Mouse (Mus musculus): ENCODE results near the gene Rnpepl1.

Gene Rnpepl1

DNA sequence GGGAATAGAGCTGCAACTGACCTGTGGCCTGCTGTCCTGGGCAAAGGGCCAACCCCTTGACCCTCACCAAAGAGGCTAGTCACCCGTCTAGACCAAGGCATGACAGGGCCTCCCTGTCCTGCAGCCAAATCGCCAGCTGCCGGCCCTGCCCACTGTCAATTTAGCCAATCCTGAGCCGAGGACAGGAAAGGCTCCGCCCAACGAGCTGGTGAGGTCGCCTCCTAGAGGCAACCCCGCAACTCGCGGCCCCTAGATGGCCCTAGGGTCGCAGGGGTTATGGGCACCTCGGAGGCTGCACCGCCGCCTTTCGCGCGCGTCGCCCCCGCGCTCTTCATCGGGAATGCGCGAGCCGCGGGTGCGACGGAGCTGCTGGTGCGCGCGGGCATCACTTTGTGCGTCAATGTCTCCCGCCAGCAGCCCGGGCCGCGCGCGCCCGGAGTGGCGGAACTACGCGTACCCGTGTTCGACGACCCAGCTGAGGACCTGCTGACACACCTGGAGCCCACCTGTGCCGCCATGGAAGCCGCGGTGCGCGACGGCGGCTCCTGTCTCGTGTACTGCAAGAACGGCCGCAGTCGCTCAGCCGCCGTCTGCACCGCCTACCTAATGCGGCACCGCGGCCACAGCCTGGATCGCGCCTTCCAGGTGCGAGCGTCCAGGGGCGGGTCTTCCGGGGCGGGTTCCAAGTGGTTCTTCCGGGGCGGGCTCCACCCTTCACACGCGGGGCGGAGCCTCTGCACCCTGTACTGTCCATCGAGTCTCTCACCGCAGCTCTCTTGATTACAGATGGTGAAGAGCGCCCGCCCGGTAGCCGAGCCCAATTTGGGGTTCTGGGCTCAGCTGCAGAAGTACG is 3.6 kb upstream of the Rnpepl1 start, which contains the start of gene Dusp28:
Gene Dusp28 (plus strand): TSS at position 203 of the 853 bp plus-strand sequence.
- peak; percentile 83 for DNase-seq (ENCODE audit: low read depth, low spot score)

DNA sequence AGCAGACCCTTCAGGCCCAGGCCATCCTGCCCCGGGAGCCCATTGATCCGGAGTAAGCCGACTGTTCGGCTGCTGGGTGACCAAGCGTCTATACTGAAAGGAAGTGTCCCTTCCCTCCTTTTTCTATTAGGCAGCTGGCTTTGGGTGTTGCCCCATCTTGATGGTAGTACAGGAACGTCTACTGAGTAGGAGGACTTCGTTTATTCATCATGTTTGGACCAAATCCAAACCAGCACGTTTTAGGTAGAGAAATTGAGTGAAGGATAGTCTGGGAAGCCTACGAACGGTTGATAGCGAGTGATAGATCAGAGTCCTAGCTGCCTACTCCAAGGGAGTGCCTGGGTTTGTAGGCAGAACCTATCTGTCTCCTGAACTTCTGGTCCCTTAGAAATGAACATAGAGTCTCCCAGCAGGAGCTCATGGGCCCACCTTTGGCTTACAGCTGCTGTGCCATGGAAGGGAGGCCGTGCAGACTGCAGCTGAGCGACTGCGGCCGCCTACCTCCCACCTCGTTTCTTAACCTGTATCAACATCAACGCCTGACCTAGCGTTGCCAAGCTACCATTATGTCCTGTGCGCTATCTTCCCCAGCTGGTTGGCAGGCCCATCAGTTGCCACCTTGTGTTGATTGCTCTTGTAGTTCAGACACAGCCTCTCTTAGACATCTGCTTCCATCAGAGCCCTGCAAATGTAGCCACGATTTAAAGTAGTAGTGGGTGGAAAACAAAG is 2.8 kb upstream of the Rnpepl1 start:
- DNase-seq (ENCODE audit: low read depth, low spot score): no peak

DNA sequence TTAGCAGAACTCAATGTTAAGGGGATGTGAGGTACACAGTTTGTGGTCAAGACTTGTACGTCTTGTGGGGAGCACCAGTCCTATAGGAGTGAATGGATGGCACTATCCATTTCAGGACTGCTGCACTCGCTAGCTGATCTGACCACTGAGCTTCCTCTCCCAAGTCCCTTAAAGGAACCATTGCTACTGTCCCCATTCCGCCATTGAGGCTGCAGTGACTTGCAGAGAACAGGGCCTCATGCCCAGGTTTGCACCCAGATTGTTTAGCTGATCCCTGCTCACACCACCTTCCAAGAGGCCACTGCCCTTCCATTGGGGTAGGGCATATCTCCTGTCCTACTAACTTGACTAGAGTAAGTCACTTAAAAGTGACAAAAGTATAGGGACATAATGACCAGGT is 1.9 kb upstream of the Rnpepl1 start:
- DNase-seq (ENCODE audit: low read depth, low spot score): no peak

DNA sequence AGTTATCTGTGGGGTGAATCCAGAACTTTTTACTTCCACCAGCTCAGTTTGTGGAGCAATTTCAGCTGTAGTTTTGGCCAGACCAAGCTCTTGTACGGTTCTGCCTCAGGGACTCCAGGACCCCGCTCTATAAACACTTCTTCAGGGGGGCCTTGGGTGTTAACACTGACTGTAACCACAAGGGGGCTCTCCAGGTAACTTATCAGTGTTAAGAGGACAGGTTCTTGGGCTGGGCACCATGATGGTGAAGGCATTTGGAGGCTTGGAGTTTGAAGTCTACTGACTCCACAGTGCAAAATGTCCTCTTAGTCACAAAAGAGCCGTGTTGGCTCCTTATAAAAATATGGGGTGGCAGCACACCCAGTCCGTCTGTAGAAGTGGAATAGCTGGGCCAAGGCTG is 1.5 kb upstream of the Rnpepl1 start:
- DNase-seq (ENCODE audit: low read depth, low spot score): no peak

DNA sequence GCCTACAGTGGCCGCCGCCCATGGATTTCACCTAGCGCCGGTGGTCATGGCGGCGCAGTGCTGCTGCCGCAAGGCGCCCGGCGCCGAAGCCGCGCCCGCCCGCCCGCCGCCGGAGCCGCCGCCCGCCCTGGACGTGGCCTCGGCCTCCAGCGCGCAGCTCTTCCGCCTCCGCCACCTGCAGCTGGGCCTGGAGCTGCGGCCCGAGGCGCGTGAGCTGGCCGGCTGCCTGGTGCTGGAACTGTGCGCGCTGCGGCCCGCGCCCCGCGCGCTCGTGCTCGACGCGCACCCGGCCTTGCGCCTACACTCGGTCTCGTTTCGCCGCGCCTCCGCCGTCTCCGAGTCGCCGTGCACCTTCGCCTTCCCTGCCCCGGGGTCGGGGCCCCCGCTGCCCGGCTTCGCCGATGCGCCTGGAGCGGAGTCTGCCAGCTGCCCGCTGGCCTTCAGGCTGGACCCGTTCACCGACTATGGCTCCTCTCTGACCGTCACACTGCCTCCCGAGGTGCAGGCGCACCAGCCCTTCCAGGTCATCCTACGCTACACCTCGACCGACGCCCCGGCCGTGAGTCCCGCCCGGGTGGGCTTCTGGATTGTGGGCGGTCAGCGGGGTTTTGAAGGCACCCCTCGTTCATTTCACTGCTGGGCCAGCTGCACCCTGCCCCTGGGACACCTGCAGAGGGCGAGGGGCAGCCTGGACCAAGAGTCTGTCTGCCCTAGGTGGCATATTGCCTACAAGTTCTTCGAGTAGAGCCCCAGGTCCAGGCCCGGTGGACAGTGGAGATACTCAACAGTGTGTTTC is 540 bp downstream of the Rnpepl1 start:
- no peak for DNase-seq (ENCODE audit: low read depth, low spot score)

DNA sequence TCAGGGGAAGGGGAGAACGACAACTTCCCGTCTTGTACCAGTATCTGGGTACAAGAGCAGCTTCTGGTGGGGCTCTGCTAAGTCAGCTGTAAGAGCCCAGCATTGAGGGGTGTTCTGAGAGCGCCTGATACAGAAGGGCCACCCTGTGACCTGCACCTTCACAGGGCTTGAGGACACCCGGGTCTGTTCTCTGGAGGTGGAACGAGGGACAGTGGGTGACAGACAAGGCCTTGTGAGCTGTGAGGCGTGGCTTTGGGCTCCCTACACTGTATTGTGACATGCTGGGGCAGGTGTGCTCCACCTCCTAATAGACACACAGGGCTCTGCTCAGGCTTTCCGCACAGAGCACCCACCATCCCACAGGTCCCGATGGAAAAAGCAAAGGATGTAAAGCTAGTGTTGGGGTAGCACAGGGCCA is 1.1 kb downstream of the Rnpepl1 start:
- no peak for DNase-seq (ENCODE audit: low read depth, low spot score)

DNA sequence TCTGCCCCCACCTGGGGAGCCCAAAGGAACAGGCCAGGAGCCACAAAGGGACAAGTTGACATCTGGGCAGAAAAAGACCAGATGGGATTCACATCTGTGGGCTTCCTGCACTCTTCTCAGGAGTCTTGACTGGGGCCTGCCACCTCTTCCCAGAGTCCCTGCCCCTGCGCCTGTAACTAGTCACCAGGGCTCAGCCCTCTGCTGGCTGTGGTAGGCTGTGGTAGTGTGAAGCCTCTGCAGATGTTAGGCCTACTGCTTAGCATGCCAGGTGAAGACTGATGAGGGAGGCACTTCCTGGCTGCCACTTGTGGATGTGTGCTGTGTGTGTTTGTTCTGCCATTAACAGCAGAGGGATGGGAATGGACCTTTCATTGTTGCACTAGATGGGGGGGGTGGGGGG is 1.7 kb downstream of the Rnpepl1 start:
- no peak for DNase-seq (ENCODE audit: low read depth, low spot score)

DNA sequence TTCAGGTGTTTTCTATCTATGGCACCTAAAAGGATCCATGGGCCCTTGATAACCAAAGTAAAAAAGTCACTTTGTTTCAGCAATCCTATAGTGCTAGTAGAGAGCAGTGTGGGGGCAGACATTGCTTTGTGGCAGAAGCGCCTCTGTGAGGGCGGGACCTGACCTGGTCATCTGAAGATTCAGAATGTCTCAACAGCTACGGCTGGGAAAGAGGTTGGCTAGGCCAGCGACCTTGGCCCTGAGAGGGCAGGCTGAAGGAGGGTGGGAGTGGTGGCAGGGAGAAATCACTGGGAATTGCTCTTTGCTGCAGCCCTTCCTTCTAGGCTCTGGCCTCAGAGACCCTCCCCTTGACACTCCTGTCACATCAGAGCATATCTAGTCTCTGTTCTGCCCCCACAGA is 3.7 kb downstream of the Rnpepl1 start:
- DNase-seq (ENCODE audit: low read depth, low spot score): no peak

DNA sequence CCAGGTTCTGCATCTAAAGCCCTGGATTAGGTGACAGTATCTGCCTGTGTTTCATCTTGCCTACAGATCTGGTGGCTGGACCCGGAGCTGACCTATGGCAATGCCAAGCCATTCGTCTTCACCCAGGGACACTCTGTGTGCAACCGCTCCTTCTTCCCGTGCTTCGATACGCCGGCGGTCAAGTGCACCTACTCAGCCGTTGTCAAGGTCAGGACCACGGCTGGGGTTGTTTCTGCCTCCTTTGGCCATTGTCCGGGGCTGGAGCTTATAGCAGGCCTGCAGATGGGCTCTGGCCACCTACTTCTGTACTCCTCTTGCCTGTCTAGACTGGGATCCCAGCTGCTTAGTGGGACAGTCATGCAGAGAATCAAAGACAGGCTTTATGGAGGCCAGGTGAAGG is 4.4 kb downstream of the Rnpepl1 start:
- DNase-seq (ENCODE audit: low read depth, low spot score): no peak

DNA sequence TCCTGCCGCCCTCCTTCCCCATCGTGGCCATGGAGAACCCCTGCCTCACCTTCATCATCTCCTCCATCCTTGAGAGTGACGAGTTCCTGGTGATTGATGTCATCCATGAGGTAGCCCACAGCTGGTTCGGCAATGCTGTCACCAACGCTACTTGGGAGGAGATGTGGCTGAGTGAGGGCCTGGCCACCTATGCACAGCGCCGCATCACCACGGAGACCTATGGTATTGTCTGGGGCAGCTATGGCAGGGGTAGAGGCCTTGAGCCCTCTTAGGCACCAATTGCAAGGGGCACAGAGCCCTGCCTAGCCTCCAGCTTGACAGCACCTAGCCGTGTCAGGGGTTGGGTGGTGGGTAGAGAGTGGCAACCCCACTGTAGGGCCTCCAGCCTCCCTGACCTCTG is 6.1 kb downstream of the Rnpepl1 start:
- DNase-seq (ENCODE audit: low read depth, low spot score): no peak

DNA sequence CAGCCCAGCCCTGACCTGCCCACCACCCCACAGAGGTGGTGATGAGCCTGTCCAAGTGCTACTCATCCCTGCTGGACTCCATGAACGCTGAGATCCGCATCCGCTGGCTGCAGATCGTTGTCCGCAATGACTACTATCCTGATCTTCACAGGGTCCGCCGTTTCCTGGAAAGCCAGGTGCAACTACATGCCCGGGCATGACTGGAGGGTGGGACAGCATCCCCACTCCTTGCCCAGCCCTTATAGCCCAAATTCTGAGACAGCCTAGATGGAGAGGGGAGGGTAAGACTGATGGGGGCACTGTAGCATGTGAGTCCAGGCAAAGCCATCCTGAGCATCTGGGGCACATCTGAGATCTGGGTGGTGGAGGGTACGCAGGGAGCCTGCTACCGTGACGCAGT is 8.6 kb downstream of the Rnpepl1 start:
- no peak for DNase-seq (ENCODE audit: low read depth, low spot score)

DNA sequence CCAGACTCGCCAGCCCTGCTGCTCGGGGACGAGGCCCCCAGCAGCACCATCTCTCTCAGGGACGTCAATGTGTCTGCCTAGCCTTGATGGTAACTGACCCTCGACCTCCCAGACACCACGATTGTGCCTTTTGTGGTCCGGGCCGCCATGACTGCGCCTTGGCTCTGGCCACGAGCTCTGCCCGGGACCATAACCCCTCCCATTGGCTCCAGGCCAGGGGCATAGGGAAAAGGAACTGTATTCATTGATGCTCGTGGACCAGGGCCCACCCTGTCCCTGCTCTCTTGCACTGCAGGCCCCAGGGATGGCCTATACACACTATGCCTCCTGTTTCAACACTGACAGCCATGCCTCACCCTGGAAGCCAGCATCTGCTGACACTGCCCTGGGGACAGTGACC is 9.2 kb downstream of the Rnpepl1 start:
- no peak for DNase-seq (ENCODE audit: low read depth, low spot score)

DNA sequence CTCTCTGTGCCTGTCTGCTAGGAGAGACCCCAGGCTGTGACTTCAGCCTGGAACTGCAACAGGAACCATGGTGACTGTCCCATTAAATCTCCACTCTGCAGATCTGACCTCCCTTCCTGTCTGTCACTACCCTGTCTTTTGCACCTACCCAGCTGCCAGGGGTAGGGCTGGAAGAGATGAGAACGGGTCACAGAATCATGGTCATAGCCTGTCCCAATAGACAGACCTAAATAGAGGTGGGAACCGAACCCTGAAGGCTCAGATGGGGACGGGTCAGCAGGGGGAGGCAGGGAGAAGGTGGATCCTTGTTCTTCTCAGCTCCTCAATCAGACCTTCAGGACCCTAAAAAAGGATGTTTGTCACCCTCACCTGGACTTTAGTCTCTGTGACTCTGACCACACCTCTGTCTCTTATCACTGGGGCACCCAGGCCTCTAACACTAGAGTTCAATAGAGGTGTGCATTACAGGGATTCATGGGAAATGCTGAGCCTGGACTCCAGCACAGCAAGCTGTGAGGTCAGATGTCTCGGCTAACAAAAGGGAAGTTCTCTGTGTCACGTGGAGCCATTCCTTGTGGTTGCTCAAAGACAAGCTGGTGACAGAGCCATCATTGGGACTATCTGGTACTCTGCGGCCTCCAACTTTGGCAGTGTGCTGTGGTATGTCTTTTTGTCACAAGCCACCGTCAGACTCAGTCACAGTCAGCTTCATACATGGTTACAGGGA is 10.1 kb downstream of the Rnpepl1 start:
- no peak for DNase-seq (ENCODE audit: low read depth, low spot score)

DNA sequence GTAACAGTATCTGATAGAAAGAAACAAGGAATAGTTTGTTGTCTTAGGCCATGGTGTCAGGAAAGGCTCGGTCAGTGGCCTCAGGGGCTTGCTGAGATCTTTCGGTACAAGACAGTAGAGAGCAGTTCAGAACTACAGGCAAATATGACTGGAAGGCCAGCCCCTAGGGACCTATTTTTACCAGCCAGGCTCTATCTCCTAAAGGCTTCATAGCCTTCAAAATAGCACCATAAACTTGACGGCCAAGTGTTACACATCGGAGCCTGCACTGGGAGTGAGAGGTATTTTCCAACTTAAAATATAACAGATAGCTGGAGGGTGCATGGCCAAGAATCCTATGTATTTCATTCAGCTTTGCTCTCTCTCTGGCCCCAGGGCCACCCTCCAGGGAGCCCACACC is 10.9 kb downstream of the Rnpepl1 start:
- DNase-seq (ENCODE audit: low read depth, low spot score): no peak

DNA sequence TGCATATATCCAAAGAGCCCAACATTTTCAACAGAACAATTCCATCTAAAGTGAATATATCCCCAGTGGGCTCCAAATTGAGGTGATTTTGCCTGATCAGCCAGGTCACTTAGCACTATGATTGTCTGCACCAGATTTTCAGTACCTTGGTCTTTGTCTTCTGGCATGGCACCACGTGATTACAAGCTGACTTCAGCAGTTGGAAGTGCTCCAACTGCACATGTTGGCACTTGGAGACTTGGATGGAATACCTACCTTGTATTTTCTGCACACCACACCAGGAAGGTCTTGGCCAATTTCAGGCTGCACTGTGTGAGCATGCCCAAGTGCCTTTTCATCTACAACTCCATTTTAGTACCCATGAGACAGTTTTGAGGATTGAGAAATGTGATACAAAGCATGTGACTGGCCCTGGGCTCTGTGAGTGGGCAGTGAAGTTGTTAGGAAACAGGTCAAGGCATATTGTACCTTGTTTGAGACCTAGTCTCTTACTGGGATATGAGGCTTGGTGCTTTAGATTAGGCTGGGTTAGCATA is 19.7 kb downstream of the Rnpepl1 start:
- no peak for DNase-seq (ENCODE audit: low read depth, low spot score)

DNA sequence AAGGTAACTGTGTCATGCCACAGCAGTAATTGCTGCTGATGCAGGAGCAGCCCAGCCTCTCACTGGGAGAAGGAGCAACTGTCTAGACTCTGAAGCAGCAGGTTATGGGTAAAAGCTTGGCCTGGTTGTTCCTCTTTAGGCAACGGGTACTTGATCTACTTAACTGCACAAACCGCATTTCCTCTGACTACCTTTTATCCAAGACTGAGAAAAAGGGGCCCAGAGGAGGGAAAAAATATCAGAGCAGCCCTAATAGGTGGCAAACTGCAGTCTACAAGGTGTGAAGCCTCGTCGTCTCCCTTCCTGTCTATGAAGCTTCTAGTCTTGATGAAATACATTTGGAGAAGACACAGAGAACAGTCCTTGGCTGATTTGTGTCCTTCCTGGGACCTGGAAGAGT is 23.0 kb downstream of the Rnpepl1 start:
- no peak for DNase-seq (ENCODE audit: low read depth, low spot score)

DNA sequence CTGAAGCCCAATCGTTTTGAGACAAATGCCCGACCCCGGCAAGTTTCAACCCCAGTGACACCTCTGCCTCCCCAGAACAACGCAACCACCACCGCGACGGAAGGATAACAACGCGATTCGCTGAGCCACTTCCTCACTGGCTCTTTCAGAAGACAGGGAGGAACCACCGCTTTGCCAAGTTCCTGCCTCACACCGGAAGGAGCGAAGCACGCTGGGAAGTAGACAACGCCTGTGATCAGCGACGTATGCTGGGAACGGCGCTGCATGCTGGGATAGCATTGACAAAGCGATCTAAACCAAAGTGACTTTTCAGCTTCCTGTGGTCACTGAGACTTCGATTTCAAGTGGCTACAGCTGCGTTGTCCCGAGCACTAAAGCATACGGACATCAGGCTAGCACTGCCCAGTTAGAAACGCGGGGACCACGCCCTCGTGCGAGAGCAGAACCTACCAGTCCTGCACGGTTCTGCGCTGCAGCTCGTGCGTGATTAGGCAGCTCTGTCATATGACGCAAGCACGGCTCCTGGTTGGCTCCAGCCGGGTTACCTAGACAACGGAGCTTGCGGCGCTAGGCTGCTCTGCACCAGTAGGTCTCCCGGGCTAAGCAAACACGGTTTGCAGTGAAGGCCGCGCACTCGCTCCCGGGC is 23.7 kb downstream of the Rnpepl1 start, which contains the start of gene Capn10:
Gene Capn10 (plus strand): TSS at position 195 of the 646 bp plus-strand sequence.
- peak; percentile 99 for DNase-seq (ENCODE audit: low read depth, low spot score)

DNA sequence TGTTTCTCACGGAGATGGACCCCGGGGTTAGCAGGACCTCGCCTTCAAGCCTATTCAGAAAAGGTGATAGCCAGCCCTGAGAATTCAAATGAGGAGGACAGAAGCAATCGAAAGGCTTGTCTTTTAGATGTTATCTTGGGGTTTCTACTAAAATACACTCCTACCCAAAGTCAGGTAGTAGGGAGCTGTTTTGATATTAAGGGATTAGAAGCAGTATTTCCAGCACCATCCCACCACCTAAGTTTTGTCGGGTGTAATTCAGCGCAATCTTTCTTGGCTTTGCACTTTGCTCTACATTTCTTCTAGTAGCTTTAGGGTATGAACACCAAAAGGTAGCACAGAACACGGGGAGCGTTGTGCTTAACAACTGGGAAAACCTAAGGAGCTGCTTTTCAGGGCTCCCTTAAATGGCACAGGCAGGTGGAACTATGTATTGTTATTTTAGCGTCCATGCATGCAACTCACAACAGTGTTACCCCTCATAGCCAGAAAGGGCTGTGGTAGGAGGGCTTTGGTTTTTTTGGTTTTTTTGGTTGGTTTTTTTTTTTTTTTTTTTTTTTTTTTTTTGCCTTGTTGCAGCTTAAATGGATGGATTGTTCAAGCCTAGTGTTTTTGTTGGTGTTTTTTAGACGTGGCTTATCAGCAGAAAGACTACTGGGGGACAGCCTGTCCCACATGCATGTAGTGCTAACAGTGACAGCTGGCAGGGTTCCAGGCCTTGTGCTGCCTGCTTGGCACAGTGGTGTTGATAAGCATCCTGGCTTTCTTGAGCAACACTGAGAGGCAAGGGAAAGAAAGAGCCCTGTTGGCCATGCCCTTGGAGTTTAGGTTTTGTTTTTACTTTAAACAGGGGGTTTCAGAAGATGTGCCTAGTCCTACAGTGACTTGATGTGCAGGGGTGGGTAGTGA is 24.7 kb downstream of the Rnpepl1 start:
- no peak for DNase-seq (ENCODE audit: low read depth, low spot score)

DNA sequence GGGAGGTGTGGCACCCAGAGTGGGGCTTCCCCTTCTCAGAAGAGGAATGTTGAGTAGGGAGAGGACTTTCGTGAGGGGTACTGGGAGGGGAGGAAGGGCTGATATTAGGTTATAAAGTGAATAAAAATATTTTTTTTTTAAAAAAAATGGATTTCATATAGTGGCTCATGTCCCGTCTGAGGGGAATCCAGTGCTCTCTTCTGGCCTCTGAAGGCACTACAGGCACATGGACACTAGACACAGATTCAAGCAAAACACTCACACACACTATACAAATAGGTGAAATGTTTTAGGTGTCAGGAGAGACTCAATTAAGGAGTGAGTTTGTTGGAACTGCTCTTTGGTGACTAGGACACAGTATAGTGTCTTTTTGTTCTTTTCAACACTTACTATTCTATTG is 25.4 kb downstream of the Rnpepl1 start:
- DNase-seq (ENCODE audit: low read depth, low spot score): no peak

DNA sequence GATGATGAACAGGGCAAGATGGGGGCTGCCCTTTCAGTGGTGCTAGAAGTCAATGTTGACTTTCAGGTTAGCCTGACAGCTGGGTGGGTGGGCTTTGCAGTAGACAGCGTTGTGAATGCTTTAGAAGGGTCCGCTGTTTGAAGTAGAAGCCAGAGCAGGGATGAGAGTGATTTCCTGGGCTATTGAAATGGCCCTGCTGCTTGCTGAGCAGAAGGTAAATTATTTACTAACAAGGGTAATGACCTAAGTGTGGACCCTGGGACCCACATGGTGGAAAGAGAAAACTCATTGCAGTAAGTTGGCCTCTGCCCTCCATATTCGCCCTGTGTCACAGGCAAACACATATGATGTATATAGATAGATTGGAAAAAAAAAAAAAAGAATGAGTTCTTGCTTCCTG is 25.9 kb downstream of the Rnpepl1 start:
- no peak for DNase-seq (ENCODE audit: low read depth, low spot score)

All from telencephalon, adult 2 months (tissue).